Mouse (Mus musculus): Measurements from ENCODE around the gene Gm10097.

DNA sequence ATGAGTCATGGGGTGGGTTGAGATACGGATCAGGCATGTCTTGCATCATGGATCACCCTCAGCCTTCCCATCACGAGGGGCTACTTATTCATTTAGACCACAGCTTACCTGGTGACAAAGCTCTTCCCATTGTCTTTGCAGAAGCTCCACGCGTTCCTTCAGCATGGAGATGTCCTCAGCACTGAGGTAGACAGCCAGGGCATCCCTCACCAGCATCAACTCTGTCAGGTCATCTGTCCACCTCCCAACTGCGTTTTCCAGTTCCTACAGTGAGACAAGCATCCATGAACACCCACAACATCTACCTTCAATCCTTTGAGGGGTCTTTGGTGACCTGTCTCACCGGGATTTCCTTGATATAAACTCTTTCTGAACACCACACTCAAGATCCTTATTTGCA is 14.7 kb downstream of the Gm10097 start:
- no peak for TF ChIP-seq CTCF (IDR thresholded peaks at IDR 0.05; ENCODE audit: control insufficient read depth, insufficient read depth, low read length)
- no peak for TF ChIP-seq POLR2A (IDR thresholded peaks at IDR 0.05; ENCODE audit: borderline replicate concordance, control insufficient read depth, low read depth, low read length)
